Mouse (Mus musculus) heart, adult 2 months (tissue): ENCODE data around the gene Pigs. TPM values are rescaled to one million over a fixed set of nuclear protein-coding genes. Genes with fewer than 3 reads are reported as not detected.
A peak's percentile ranks its signal among the peaks of the same experiment; 100 is the strongest.

ENCODE experiments used
- DNase-seq, 2 experiments: peaks; one replicate each; pipeline ENCODE4 v3.0.0; 2021
- H3K27ac ChIP-seq: fragments of 200-600 bp; 2 replicates; pipeline ENCODE4 v1.8.1; 2022
- H3K27me3 ChIP-seq: fragments of 200-500 bp; 2 replicates; pipeline ENCODE4 v1.6.1; 2012; ENCODE audit warnings: mild to moderate bottlenecking, low read length, inconsistent platforms, mixed read lengths; ENCODE audit not compliant: control insufficient read depth, insufficient read depth
- H3K36me3 ChIP-seq: fragments of 200-500 bp; 2 replicates; pipeline ENCODE4 v1.6.1; 2012; ENCODE audit warnings: low read length, inconsistent platforms; ENCODE audit not compliant: control insufficient read depth, insufficient read depth
- H3K4me1 ChIP-seq: fragments of 200-500 bp; 2 replicates; pipeline ENCODE4 v1.6.1; 2011; ENCODE audit warnings: low read length; ENCODE audit not compliant: control insufficient read depth, insufficient read depth
- H3K4me3 ChIP-seq: fragments of 200-600 bp; 2 replicates; pipeline ENCODE4 v1.8.1; 2022
- H3K79me2 ChIP-seq: fragments of 200-500 bp; replicated peaks from 2 replicates; pipeline ENCODE4 v1.6.1; 2012; ENCODE audit warnings: mild to moderate bottlenecking, inconsistent platforms, low read length, moderate library complexity, mixed read lengths; ENCODE audit not compliant: control insufficient read depth, insufficient read depth
- H3K9ac ChIP-seq: fragments of 200-500 bp; 2 replicates; pipeline ENCODE4 v1.6.1; 2012; ENCODE audit warnings: low read depth, mild to moderate bottlenecking, control low read depth, inconsistent platforms, low read length, mixed read lengths
- CTCF ChIP-seq: fragments of 200-600 bp; IDR thresholded peaks from 2 replicates; pipeline ENCODE4 v1.8.1; 2022; ENCODE audit warnings: antibody characterized with exemption, mild to moderate bottlenecking, moderate library complexity
- EP300 ChIP-seq: fragments of 200-500 bp; IDR thresholded peaks from 2 replicates; pipeline ENCODE4 v1.6.1; 2011; ENCODE audit warnings: low read depth, low read length, control low read depth; ENCODE audit not compliant: insufficient read depth
- POLR2A ChIP-seq: fragments of 200-500 bp; IDR thresholded peaks from 2 replicates; pipeline ENCODE4 v1.6.1; 2011; ENCODE audit warnings: mild to moderate bottlenecking, low read depth, low read length, control low read depth; ENCODE audit not compliant: insufficient read depth
- WGBS: fragments of 180-500 bp; shearing (Covaris S2); methylation state at CpG from one replicate; pipeline ENCODE4 v1.1.7; 2018; 5-methylcytosine and 5-hydroxymethylcytosine counted together
- intact Hi-C: fragments of 180-260 bp; cut with DNase I; formaldehyde crosslinking; loops from one replicate; pipeline ENCODE4 v1.15.1; 2025
- polyA plus RNA-seq: library from polyadenylated mRNA; depleted of rRNA; stranded (reverse); fragments of >200 nt; gene quantifications from 2 replicates; pipeline ENCODE4 v1.2.3, GENCODE M21; 2012
- total RNA-seq, 2 experiments: library from RNA; stranded (reverse); gene quantifications; 2 replicates each; pipeline ENCODE4 v1.2.3; 2021

The Pigs gene
- total and polyA plus RNA-seq, 3 experiments = 20.7 to 39.7 (median 25.4) TPM

GRCm38 (mm10) chr11:78355471-78356238 is 27.4 kb downstream of the Pigs start:
- H3K4me3 ChIP-seq = no peak overlapping the region
- DNase-seq = peak in 1 of 2 experiments; percentile 74

GRCm38 (mm10) chr11:78358330-78359007 is 30.3 kb downstream of the Pigs start:
- Histone ChIP-seq H3K27me3 (no peaks in the 10 kb centered on the region), H3K4me3 (no peak overlapping the region), H3K79me2 (no peaks in the 10 kb centered on the region), H3K4me1 (no peaks in the 10 kb centered on the region), H3K27ac (no peak overlapping the region), H3K36me3 (no peaks in the 10 kb centered on the region), H3K9ac (no peak overlapping the region)
- peak; percentile 68 for TF ChIP-seq CTCF
- no peak for TF ChIP-seq POLR2A
- TF ChIP-seq EP300 = no peak
- no peak for DNase-seq
- WGBS = 21% methylated on average over 22 of the region's 22 CpGs
- intact Hi-C loops = no loop called here

More at GRCm38 (mm10) chr11:78355471-78356238, 27.4 kb downstream of the Pigs start:
- TF ChIP-seq EP300 = no peak
- TF ChIP-seq POLR2A = no peak
- TF ChIP-seq CTCF = peak; percentile 93
- Histone ChIP-seq H3K27me3 (no peaks in the 10 kb centered on the region), H3K79me2 (no peaks in the 10 kb centered on the region), H3K4me1 (no peaks in the 10 kb centered on the region), H3K9ac (no peak overlapping the region), H3K36me3 (no peaks in the 10 kb centered on the region), H3K27ac (no peak overlapping the region)
- WGBS = 37% methylated on average over 4 of the region's 4 CpGs
- intact Hi-C loops = loop anchor here (2.0 kb wide), 1 partner anchor 41 kb away; no protein-coding TSS in a partner anchor

- 11% methylated on average over 13 of the region's 13 CpGs for WGBS
- no peaks in the 10 kb centered on the region for H3K4me1 ChIP-seq
- TF ChIP-seq CTCF (peak; percentile 79), EP300 (0 out of 2 replicates have a peak, but pooled peaks have one; percentile 18), POLR2A (no peak)
- H3K4me3 ChIP-seq = peak overlapping the region; percentile 41
- intact Hi-C loops = loop anchor here (1.0 kb wide), 1 partner anchor 39 kb away; no protein-coding TSS in a partner anchor
- H3K79me2 ChIP-seq = no peaks in the 10 kb centered on the region
- peak; percentile 61 to 72 for DNase-seq
- H3K9ac ChIP-seq = no peak overlapping the region
- no peaks in the 10 kb centered on the region for H3K27me3 ChIP-seq
- H3K36me3 ChIP-seq = no peaks in the 10 kb centered on the region
- H3K27ac ChIP-seq = no peak overlapping the region
These were observed 32.0 kb downstream of the Pigs start for GRCm38 (mm10) chr11:78360125-78360788.

- H3K36me3 ChIP-seq = no peaks in the 10 kb centered on the region
- no peak overlapping the region for H3K9ac ChIP-seq
- H3K4me3 ChIP-seq = no peak overlapping the region
- intact Hi-C loops = loop anchor here (1.0 kb wide), 1 partner anchor 39 kb away; no protein-coding TSS in a partner anchor
- no peaks in the 10 kb centered on the region for H3K4me1 ChIP-seq
- no peaks in the 10 kb centered on the region for H3K79me2 ChIP-seq
- 50% methylated on average over 2 of the region's 2 CpGs for WGBS
- no peaks in the 10 kb centered on the region for H3K27me3 ChIP-seq
- TF ChIP-seq POLR2A (no peak), EP300 (no peak), CTCF (no peak)
- H3K27ac ChIP-seq = no peak overlapping the region
- no peak for DNase-seq
These were observed 32.5 kb downstream of the Pigs start for GRCm38 (mm10) chr11:78360789-78361131.

- no peaks in the 10 kb centered on the region for H3K36me3 ChIP-seq
- no peak overlapping the region for H3K4me3 ChIP-seq
- no peak overlapping the region for H3K27ac ChIP-seq
- no peaks in the 10 kb centered on the region for H3K27me3 ChIP-seq
- no peak overlapping the region for H3K9ac ChIP-seq
- WGBS = 66% methylated on average over 13 of the region's 13 CpGs
- TF ChIP-seq EP300 (no peak), CTCF (no peak), POLR2A (no peak)
- H3K4me1 ChIP-seq = no peaks in the 10 kb centered on the region
- H3K79me2 ChIP-seq = no peaks in the 10 kb centered on the region
- DNase-seq = no peak
- intact Hi-C loops = no loop called here
These were observed 35.2 kb downstream of the Pigs start for GRCm38 (mm10) chr11:78363309-78364007.
